7 mouse cellular contexts compared by ENCODE assay signal in the genomic region with DNA sequence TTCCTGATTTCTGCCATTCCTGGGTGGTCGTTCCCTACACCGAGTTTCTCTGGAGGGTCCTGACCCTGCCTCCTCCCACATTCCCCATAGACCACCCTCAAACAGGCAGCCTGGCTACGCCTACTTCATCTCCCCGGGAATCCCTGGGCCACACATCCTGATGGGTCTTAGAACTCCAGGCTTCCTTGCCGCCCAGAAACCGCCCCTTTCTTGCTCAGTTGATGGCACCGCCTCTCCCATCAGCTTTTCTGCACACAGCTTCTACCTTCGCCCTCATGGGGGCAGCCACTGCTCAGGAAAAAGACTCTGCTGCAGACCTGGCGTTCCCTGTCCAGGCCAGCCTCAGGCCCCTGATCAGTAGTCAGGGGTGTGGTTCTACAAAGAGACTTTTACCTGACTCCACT. TPM values are rescaled to one million over a fixed set of nuclear protein-coding genes. Genes with fewer than 3 reads are reported as not detected.
DNase-seq lines count a peak whose midpoint lies in the region; ATAC-seq and TF ChIP-seq lines count a peak whose summit lies in the region.

No protein-coding gene starts in this region.

- peak overlapping the region; percentile 40 for H3K4me2 ChIP-seq in hindbrain, postnatal 0 days (ENCODE audit: low read depth, low read length)
- peak overlapping the region; percentile 51 for H3K4me2 ChIP-seq in limb, embryonic 13.5 days (replicated peaks)
- peak overlapping the region; percentile 40 for H3K4me2 ChIP-seq in midbrain, embryonic 12.5 days (replicated peaks)

- peak; percentile 84 for DNase-seq in MEL (ENCODE audit: low read depth, low spot score)
- peak; percentile 57 for DNase-seq in adrenal gland, postnatal 25 days
- DNase-seq in hindbrain, postnatal 0 days (ENCODE audit: low spot score) = peak; percentile 78
- peak; percentile 31 for DNase-seq in urinary bladder, postnatal 25 days (ENCODE audit: low spot score)

- no peaks in the 10 kb centered on the region for H3K79me2 ChIP-seq in MEL (ENCODE audit: control insufficient read depth, insufficient read depth, low read length, poor library complexity)

- peak overlapping the region; percentile 34 for H3K27ac ChIP-seq in MEL (ENCODE audit: control insufficient read depth, low read depth, low read length)
- H3K27ac ChIP-seq in hindbrain, postnatal 0 days = no peak overlapping the region
- peak overlapping the region; percentile 10; the same call in 1 of the 2 replicates for H3K27ac ChIP-seq in limb, embryonic 13.5 days
- H3K27ac ChIP-seq in midbrain, embryonic 12.5 days (replicated peaks) = no peak overlapping the region

- H3K27me3 ChIP-seq in MEL (ENCODE audit: control insufficient read depth in 1 of 2, insufficient read depth in 2 of 2, low read length in 2 of 2) = no peaks in the 10 kb centered on the region
- no peaks in the 10 kb centered on the region for H3K27me3 ChIP-seq in hindbrain, postnatal 0 days (ENCODE audit: insufficient read depth, low read length)
- peaks cover 2% of the 10 kb centered on the region; the same call in 1 of the 2 replicates for H3K27me3 ChIP-seq in limb, embryonic 13.5 days
- 0 out of 2 replicates have a peak, but pooled peaks cover 8% of the 10 kb centered on the region for H3K27me3 ChIP-seq in midbrain, embryonic 12.5 days

- no peak for TF ChIP-seq EP300 in MEL (IDR thresholded peaks at IDR 0.05; ENCODE audit: low read depth in 1 of 2, low read length in 2 of 2)

- peak overlapping the region; percentile 21 to 33; a peak in 3 of 4 replicates for H3K4me3 ChIP-seq in MEL (ENCODE audit: control insufficient read depth in 1 of 2, insufficient read depth in 1 of 2, low read depth in 2 of 2, low read length in 2 of 2)
- H3K4me3 ChIP-seq in hindbrain, postnatal 0 days (ENCODE audit: low read length) = no peak overlapping the region
- H3K4me3 ChIP-seq in limb, embryonic 13.5 days = no peak overlapping the region; the same call in 1 of the 2 replicates
- 0 out of 2 replicates have a peak overlapping the region, but pooled peaks have one; percentile 12 for H3K4me3 ChIP-seq in midbrain, embryonic 12.5 days

- peak; percentile 80 for ATAC-seq in frontal cortex, adult (ENCODE audit: low TSS enrichment)
- ATAC-seq in hindbrain, postnatal 0 days = peak; percentile 80
- ATAC-seq in limb, embryonic 13.5 days (ENCODE audit: low FRiP score, low read depth) = peak; percentile 87
- peak; percentile 75 for ATAC-seq in midbrain, embryonic 12.5 days (ENCODE audit: low FRiP score, low read depth)

- H3K36me3 ChIP-seq in MEL (ENCODE audit: control insufficient read depth in 1 of 2, insufficient read depth in 2 of 2, low read length in 2 of 2) = peaks cover 0 to 2% of the 10 kb centered on the region in 2 experiments; a peak in 1 of 4 replicates
- no peaks in the 10 kb centered on the region for H3K36me3 ChIP-seq in hindbrain, postnatal 0 days (ENCODE audit: insufficient read depth, low read length)
- no peaks in the 10 kb centered on the region for H3K36me3 ChIP-seq in limb, embryonic 13.5 days
- H3K36me3 ChIP-seq in midbrain, embryonic 12.5 days = no peaks in the 10 kb centered on the region

- peak in 2 of 3 experiments; percentile 82 to 91; a peak in 5 of 6 replicates for TF ChIP-seq CTCF in MEL (IDR thresholded peaks at IDR 0.05 in 2 of 3, conservative IDR thresholded peaks at IDR 0.05 in 1 of 3; ENCODE audit: control insufficient read depth in 1 of 3, insufficient read depth in 1 of 3, low read depth in 2 of 3, low read length in 3 of 3, poor library complexity in 1 of 3, severe bottlenecking in 1 of 3)
- TF ChIP-seq CTCF in hindbrain, postnatal 0 days (IDR thresholded peaks at IDR 0.05; ENCODE audit: low read depth) = peak; percentile 75

- peak; percentile 96 for TF ChIP-seq RAD21 in MEL (IDR thresholded peaks at IDR 0.05; ENCODE audit: low read depth, low read length)

- H3K4me1 ChIP-seq in MEL (ENCODE audit: control insufficient read depth in 1 of 2, insufficient read depth in 2 of 2, low read length in 2 of 2) = peaks cover 0 to 9% of the 10 kb centered on the region in 2 experiments; a peak in 2 of 4 replicates
- H3K4me1 ChIP-seq in hindbrain, postnatal 0 days (ENCODE audit: insufficient read depth, low read length) = no peaks in the 10 kb centered on the region
- H3K4me1 ChIP-seq in limb, embryonic 13.5 days = peaks cover 16% of the 10 kb centered on the region
- H3K4me1 ChIP-seq in midbrain, embryonic 12.5 days = peaks cover 10% of the 10 kb centered on the region

- WGBS in hindbrain, postnatal 0 days = 4% methylated on average over 9 of the region's 9 CpGs
- 2% methylated on average over 9 of the region's 9 CpGs for WGBS in limb, embryonic 13.5 days
- WGBS in midbrain, embryonic 12.5 days = 2% methylated on average over 9 of the region's 9 CpGs

- TF ChIP-seq POLR2A in MEL (IDR thresholded peaks at IDR 0.05; ENCODE audit: control insufficient read depth in 1 of 2, insufficient read depth in 1 of 2, low read depth in 1 of 2, low read length in 2 of 2, poor library complexity in 1 of 2) = no peak

- no peaks in the 10 kb centered on the region for H3K9me3 ChIP-seq in MEL (replicated peaks; ENCODE audit: insufficient read depth, low read length)
- no peaks in the 10 kb centered on the region for H3K9me3 ChIP-seq in hindbrain, postnatal 0 days (ENCODE audit: low read length)
- 0 out of 2 replicates have a peak, but pooled peaks cover under 1% of the 10 kb centered on the region for H3K9me3 ChIP-seq in limb, embryonic 13.5 days
- H3K9me3 ChIP-seq in midbrain, embryonic 12.5 days = no peaks in the 10 kb centered on the region

- peak overlapping the region; percentile 50 for H3K9ac ChIP-seq in MEL (ENCODE audit: control insufficient read depth, low read depth, low read length, poor library complexity, severe bottlenecking)
- no peak overlapping the region for H3K9ac ChIP-seq in hindbrain, postnatal 0 days (replicated peaks; ENCODE audit: low read length)
- no peak overlapping the region for H3K9ac ChIP-seq in limb, embryonic 13.5 days
- no peak overlapping the region; the same call in 1 of the 2 replicates for H3K9ac ChIP-seq in midbrain, embryonic 12.5 days (replicated peaks)

TF ChIP-seq in MEL, 35 proteins besides CTCF, POLR2A, EP300 and RAD21 (continues in another document):
- no peak for TF ChIP-seq RCOR1 (IDR thresholded peaks at IDR 0.05; ENCODE audit: low read depth, low read length)
- TF ChIP-seq ETS1 (IDR thresholded peaks at IDR 0.05; ENCODE audit: low read depth, low read length) = no peak
- no peak for TF ChIP-seq POLR2AphosphoS2 (IDR thresholded peaks at IDR 0.05; ENCODE audit: low read length)
- TF ChIP-seq NELFE (IDR thresholded peaks at IDR 0.05; ENCODE audit: low read depth, low read length) = no peak
- peak; percentile 71; the same call in 1 of the 2 replicates for TF ChIP-seq SIN3A (IDR thresholded peaks at IDR 0.05; ENCODE audit: low read length)
- TF ChIP-seq POLR2AphosphoS5 (IDR thresholded peaks at IDR 0.05; ENCODE audit: borderline replicate concordance, low read depth, low read length) = no peak
- no peak for TF ChIP-seq MYB (IDR thresholded peaks at IDR 0.05; ENCODE audit: low read depth, low read length)
- 0 out of 2 replicates have a peak, but pooled peaks have one; percentile 31 for TF ChIP-seq MXI1 (IDR thresholded peaks at IDR 0.05; ENCODE audit: low read depth, low read length)
- no peak; the same call in 1 of the 2 replicates for TF ChIP-seq BHLHE40 (IDR thresholded peaks at IDR 0.05; ENCODE audit: borderline replicate concordance, low read depth, low read length)
- no peak for TF ChIP-seq MAFK (IDR thresholded peaks at IDR 0.05; ENCODE audit: borderline replicate concordance, low read depth, low read length)
- no peak for TF ChIP-seq MEF2A (IDR thresholded peaks at IDR 0.05; ENCODE audit: extremely low read depth, insufficient replicate concordance, low read depth, low read length, poor library complexity, severe bottlenecking)
- 0 out of 2 replicates have a peak, but pooled peaks have one; percentile 9 for TF ChIP-seq ZNF384 (IDR thresholded peaks at IDR 0.05; ENCODE audit: low read depth, low read length)
- peak; percentile 41; the same call in 1 of the 2 replicates for TF ChIP-seq HCFC1 (IDR thresholded peaks at IDR 0.05; ENCODE audit: low read depth, low read length)
- TF ChIP-seq NRF1 (IDR thresholded peaks at IDR 0.05; ENCODE audit: insufficient read depth, low read depth, low read length, poor library complexity, severe bottlenecking) = no peak
- no peak for TF ChIP-seq USF1 (IDR thresholded peaks at IDR 0.05; ENCODE audit: low read depth, low read length)
- no peak for TF ChIP-seq GATA1 (IDR thresholded peaks at IDR 0.05; ENCODE audit: low read depth, low read length)
- TF ChIP-seq TCF12 (IDR thresholded peaks at IDR 0.05; ENCODE audit: low read depth, low read length) = no peak
- peak; percentile 86 for TF ChIP-seq SMC3 (IDR thresholded peaks at IDR 0.05; ENCODE audit: low read depth, low read length)
- no peak for TF ChIP-seq TAL1 (IDR thresholded peaks at IDR 0.05; ENCODE audit: low read length)
- TF ChIP-seq E2F4 (IDR thresholded peaks at IDR 0.05; ENCODE audit: borderline replicate concordance, low read depth, low read length) = no peak
- no peak for TF ChIP-seq KAT2A (conservative IDR thresholded peaks at IDR 0.05; ENCODE audit: low read depth, low read length)
- no peak for TF ChIP-seq TBP (IDR thresholded peaks at IDR 0.05; ENCODE audit: low read depth, low read length)
- no peak for TF ChIP-seq CHD2 (IDR thresholded peaks at IDR 0.05; ENCODE audit: low read length)
- TF ChIP-seq ZMIZ1 (IDR thresholded peaks at IDR 0.05; ENCODE audit: low read depth, low read length) = no peak
- TF ChIP-seq CHD1 (IDR thresholded peaks at IDR 0.05; ENCODE audit: low read depth, low read length) = 0 out of 2 replicates have a peak, but pooled peaks have one; percentile 67
- TF ChIP-seq ZC3H11A (IDR thresholded peaks at IDR 0.05; ENCODE audit: low read depth, low read length) = peak; percentile 91
- TF ChIP-seq MAX (IDR thresholded peaks at IDR 0.05; ENCODE audit: low read length) = no peak
- no peak for TF ChIP-seq MYC (IDR thresholded peaks at IDR 0.05; ENCODE audit: low read depth, low read length)
- TF ChIP-seq JUND (IDR thresholded peaks at IDR 0.05; ENCODE audit: low read depth, low read length) = no peak

RNA-seq across cellular contexts. Expression of a gene that starts 39.6 kb away (rescaled TPM):
- total RNA-seq in MEL (2012; rRNA removed) = 284 and 289 TPM in 2 replicates
- 100 to 1,000 TPM; 361 to 412 TPM for polyA plus RNA-seq in MEL (2012; ENCODE audit: insufficient read depth in 1 of 2, insufficient read length in 2 of 2, low read depth in 1 of 2, low replicate concordance in 2 of 2, missing spikeins in 1 of 2)
- 211 and 212 TPM in 2 replicates for total RNA-seq in adrenal gland, postnatal 25 days (2021)
- 225 and 245 TPM in 2 replicates for total RNA-seq in hindbrain, postnatal 0 days (2014; rRNA removed)
- 236 and 242 TPM in 2 replicates for polyA plus RNA-seq in hindbrain, postnatal 0 days (2015; fragmentation: Nextera tagmentation; extraction: Ambion mirVana)
- polyA plus RNA-seq in limb, embryonic 13.5 days (2015; fragmentation: Nextera tagmentation; extraction: Ambion mirVana) = 391 and 427 TPM in 2 replicates
- 242 and 256 TPM in 2 replicates for polyA plus RNA-seq in midbrain, embryonic 12.5 days (2016; fragmentation: Nextera tagmentation; extraction: Ambion mirVana)

Comparison
In these comparisons a context has a peak if more than half of its experiments do, and no peak if none do; other contexts are left out.
1. DNase-seq: peak in every context shown above with its lines; median percentile 84 in MEL; 78 in hindbrain, postnatal 0 days; 57 in adrenal gland, postnatal 25 days; 31 in urinary bladder, postnatal 25 days.
2. H3K27ac ChIP-seq: peak in MEL (single experiment) and limb, embryonic 13.5 days (single experiment); none in hindbrain, postnatal 0 days (single experiment) and midbrain, embryonic 12.5 days (single experiment).
3. H3K4me3 ChIP-seq: peak in MEL (2 of 2) and midbrain, embryonic 12.5 days (single experiment); none in hindbrain, postnatal 0 days (single experiment) and limb, embryonic 13.5 days (single experiment).
4. Peak in every context shown above with its lines, with median percentiles within 50 percentile points of each other: ATAC-seq and H3K4me2 ChIP-seq.